Mouse (Mus musculus) kidney, adult 2 months (tissue): Measurements from ENCODE around the gene Olfr703. TPM values are rescaled to one million over a fixed set of nuclear protein-coding genes. Genes with fewer than 3 reads are reported as not detected.

Source experiments
- DNase-seq: peaks from one replicate; pipeline ENCODE4 v3.0.0; 2021
- H3K27ac ChIP-seq: fragments of 200-500 bp; 2 replicates; pipeline ENCODE4 v1.5.1; 2012; ENCODE audit warnings: low read depth, low read length, control low read depth, inconsistent platforms; ENCODE audit not compliant: insufficient read depth
- H3K27me3 ChIP-seq: fragments of 200-500 bp; replicated peaks from 2 replicates; pipeline ENCODE4 v1.6.1; 2012; ENCODE audit warnings: mild to moderate bottlenecking, moderate library complexity, low read length, inconsistent platforms; ENCODE audit not compliant: control insufficient read depth, insufficient read depth
- H3K36me3 ChIP-seq: fragments of 200-500 bp; 2 replicates; pipeline ENCODE4 v1.6.1; 2012; ENCODE audit warnings: mild to moderate bottlenecking, moderate library complexity, low read length, inconsistent platforms; ENCODE audit not compliant: control insufficient read depth, insufficient read depth
- H3K4me1 ChIP-seq: fragments of 200-500 bp; 2 replicates; pipeline ENCODE4 v1.6.1; 2011; ENCODE audit warnings: low read length; ENCODE audit not compliant: control insufficient read depth, insufficient read depth
- H3K4me3 ChIP-seq: fragments of 200-500 bp; 2 replicates; pipeline ENCODE4 v1.5.1; 2011; ENCODE audit warnings: mild to moderate bottlenecking, low read depth, low read length, control low read depth; ENCODE audit not compliant: insufficient read depth
- CTCF ChIP-seq: fragments of 200-500 bp; conservative IDR thresholded peaks from 2 replicates; pipeline ENCODE4 v1.5.1; 2011; ENCODE audit warnings: low read depth, mild to moderate bottlenecking, control low read depth, low read length, moderate library complexity, mixed read lengths; ENCODE audit not compliant: insufficient read depth, insufficient read length
- POLR2A ChIP-seq: fragments of 200-500 bp; IDR thresholded peaks from one replicate; pipeline ENCODE4 v1.6.1; 2011; ENCODE audit warnings: low read depth, low read length, control low read depth
- WGBS: fragments of 180-500 bp; shearing (Covaris S2); methylation state at CpG from one replicate; pipeline ENCODE4 v1.1.7; 2018; 5-methylcytosine and 5-hydroxymethylcytosine counted together
- polyA plus RNA-seq: library from polyadenylated mRNA; depleted of rRNA; stranded (reverse); fragments of >200 nt; gene quantifications from 2 replicates; pipeline ENCODE4 v1.2.3, GENCODE M21; 2012; rRNA removed

The Olfr703 gene
- polyA plus RNA-seq = not detected in 2 replicates

- no peak within 1 kb of the TSS for H3K4me3 ChIP-seq
- no peaks in the 10 kb centered on the region for H3K4me1 ChIP-seq
- no peak for DNase-seq
- TF ChIP-seq POLR2A (no peak), CTCF (no peak)
- no peaks in the 10 kb centered on the region for H3K36me3 ChIP-seq
- no peak within 1 kb of the TSS for H3K27ac ChIP-seq
- WGBS = 61% methylated on average over 2 of the region's 2 CpGs
- H3K27me3 ChIP-seq = no peaks in the 10 kb centered on the region
Measured at GRCm38 (mm10) chr7:106843060-106843459, at the start of gene Olfr703. TSS of gene Olfr703 (plus strand) at chr7:106843360.

- 95% methylated on average over 1 of the region's 1 CpGs for WGBS
- TF ChIP-seq CTCF (no peak), POLR2A (no peak)
Measured at GRCm38 (mm10) chr7:106808734-106809133, 34.4 kb upstream of the Olfr703 start, which contains the start of gene Olfr700. TSS of gene Olfr700 (minus strand) at chr7:106808834.

GRCm38 (mm10) chr7:106813829-106814228 lies 29.3 kb upstream of the Olfr703 start, which contains the start of gene Olfr701:
TSS of gene Olfr701 (plus strand) at chr7:106814129.
- H3K4me3 ChIP-seq = no peak within 1 kb of the TSS
- H3K27me3 ChIP-seq = no peaks in the 10 kb centered on the region; the same call in 1 of the 2 replicates
- no peak within 1 kb of the TSS for H3K27ac ChIP-seq
- no peaks in the 10 kb centered on the region for H3K36me3 ChIP-seq
- TF ChIP-seq POLR2A (no peak), CTCF (no peak)
- WGBS = 64% methylated on average over 2 of the region's 2 CpGs
- DNase-seq = no peak
- no peaks in the 10 kb centered on the region for H3K4me1 ChIP-seq

More at GRCm38 (mm10) chr7:106808734-106809133, 34.4 kb upstream of the Olfr703 start, which contains the start of gene Olfr700:
- Histone ChIP-seq H3K27ac (no peak within 1 kb of the TSS), H3K36me3 (no peaks in the 10 kb centered on the region), H3K27me3 (no peaks in the 10 kb centered on the region; the same call in 1 of the 2 replicates), H3K4me3 (no peak within 1 kb of the TSS), H3K4me1 (no peaks in the 10 kb centered on the region)
- DNase-seq = no peak

GRCm38 (mm10) chr7:106815775-106816174 lies 27.4 kb upstream of the Olfr703 start:
- Histone ChIP-seq H3K27ac (no peak overlapping the region), H3K27me3 (no peaks in the 10 kb centered on the region), H3K36me3 (no peaks in the 10 kb centered on the region), H3K4me1 (no peaks in the 10 kb centered on the region), H3K4me3 (no peak overlapping the region)
- WGBS = 25% methylated on average over 2 of the region's 2 CpGs
- TF ChIP-seq CTCF = no peak
- TF ChIP-seq POLR2A = no peak
- peak; percentile 14 for DNase-seq

GRCm38 (mm10) chr7:106818414-106818813 lies 24.7 kb upstream of the Olfr703 start:
- Histone ChIP-seq H3K4me1 (no peaks in the 10 kb centered on the region), H3K27me3 (no peaks in the 10 kb centered on the region), H3K4me3 (no peak overlapping the region), H3K36me3 (no peaks in the 10 kb centered on the region), H3K27ac (no peak overlapping the region)
- TF ChIP-seq CTCF = no peak
- no peak for TF ChIP-seq POLR2A
- no peak for DNase-seq

GRCm38 (mm10) chr7:106833793-106834192 lies 9.4 kb upstream of the Olfr703 start, which contains the start of gene Olfr702:
TSS of gene Olfr702 (minus strand) at chr7:106833893.
- H3K36me3 ChIP-seq = no peaks in the 10 kb centered on the region
- no peak within 1 kb of the TSS for H3K27ac ChIP-seq
- no peaks in the 10 kb centered on the region for H3K4me1 ChIP-seq
- no peaks in the 10 kb centered on the region for H3K27me3 ChIP-seq
- DNase-seq = no peak
- no peak within 1 kb of the TSS for H3K4me3 ChIP-seq
- TF ChIP-seq POLR2A (no peak), CTCF (no peak)

- Histone ChIP-seq H3K27ac (no peak within 1 kb of the TSS), H3K27me3 (no peaks in the 10 kb centered on the region), H3K4me3 (no peak within 1 kb of the TSS), H3K36me3 (no peaks in the 10 kb centered on the region), H3K4me1 (no peaks in the 10 kb centered on the region)
- TF ChIP-seq POLR2A = no peak
- no peak for TF ChIP-seq CTCF
- DNase-seq = no peak
Measured at GRCm38 (mm10) chr7:106862885-106863284, 19.7 kb downstream of the Olfr703 start, which contains the start of gene Olfr704. TSS of gene Olfr704 (plus strand) at chr7:106863185.
